Mouse (Mus musculus) stomach, postnatal 0 days (tissue): Measurements from ENCODE around the gene Trp53i11. TPM values are rescaled to one million over a fixed set of nuclear protein-coding genes. Genes with fewer than 3 reads are reported as not detected.

ENCODE experiments used
- ATAC-seq: fragments of 200-750 bp; cut with Nextera tagmentation; 2 replicates; pipeline ENCODE4 v1.8.0; 2017; ENCODE audit not compliant: low FRiP score, low TSS enrichment
- DNase-seq: peaks from one replicate; pipeline ENCODE4 v3.0.0-alpha.2; 2016; ENCODE audit warnings: low spot score
- H3K27ac ChIP-seq: fragments of 300-500 bp; sonication (generic); replicated peaks from 2 replicates; pipeline ENCODE4 v1.5.1; 2014; ENCODE audit warnings: mild to moderate bottlenecking, control low read depth
- H3K27me3 ChIP-seq: fragments of 300-500 bp; sonication (generic); 2 replicates; pipeline ENCODE4 v1.6.1; 2014; ENCODE audit warnings: low read length; ENCODE audit not compliant: control insufficient read depth, insufficient read depth
- H3K36me3 ChIP-seq: fragments of 300-500 bp; sonication (generic); 2 replicates; pipeline ENCODE4 v1.6.1; 2014; ENCODE audit warnings: low read length, mixed read lengths; ENCODE audit not compliant: control insufficient read depth, insufficient read depth
- H3K4me1 ChIP-seq: fragments of 300-500 bp; sonication (generic); replicated peaks from 2 replicates; pipeline ENCODE4 v1.6.1; 2014; ENCODE audit warnings: antibody characterized with exemption; ENCODE audit not compliant: control insufficient read depth, insufficient read depth
- H3K4me2 ChIP-seq: fragments of 300-500 bp; sonication (generic); replicated peaks from 2 replicates; pipeline ENCODE4 v1.6.1; 2014; ENCODE audit warnings: low read depth, mild to moderate bottlenecking, control low read depth, moderate library complexity
- H3K4me3 ChIP-seq: fragments of 300-500 bp; sonication (generic); 2 replicates; pipeline ENCODE4 v1.5.1; 2014; ENCODE audit warnings: low read depth, low read length, control low read depth
- H3K9ac ChIP-seq: fragments of 300-500 bp; sonication (generic); 2 replicates; pipeline ENCODE4 v1.6.1; 2014; ENCODE audit warnings: mild to moderate bottlenecking, low read length, control low read depth, mixed read lengths
- H3K9me3 ChIP-seq: fragments of 300-500 bp; sonication (generic); 2 replicates; pipeline ENCODE4 v1.6.1; 2016; ENCODE audit warnings: low read length; ENCODE audit not compliant: control insufficient read depth
- CTCF ChIP-seq: IDR thresholded peaks from 2 replicates; pipeline ENCODE4 v1.5.1; 2016; ENCODE audit warnings: antibody characterized with exemption, low read depth, mild to moderate bottlenecking, moderate library complexity
- EP300 ChIP-seq: optimal IDR thresholded peaks from 2 replicates; pipeline ENCODE3; 2016; ENCODE audit warnings: antibody characterized with exemption
- WGBS: fragments of 180-500 bp; shearing (Covaris S2); extraction: QIAGEN DNeasy Blood & Tissue Kit; methylation state at CpG from one replicate; pipeline ENCODE4 v1.1.7; 2014; 5-methylcytosine and 5-hydroxymethylcytosine counted together
- polyA plus RNA-seq: library from polyadenylated mRNA; unstranded; fragments of >200 nt; fragmentation: Nextera tagmentation; extraction: Ambion mirVana; gene quantifications from 2 replicates; pipeline ENCODE4 v1.2.1, GENCODE M21; 2015

The Trp53i11 gene
- polyA plus RNA-seq, 1 experiment from 2014 or later = 17.3 TPM

GRCm38 (mm10) chr2:93179603-93180002, 7.7 kb upstream of the Trp53i11 start:
- 78% methylated on average over 5 of the region's 5 CpGs for WGBS
- Histone ChIP-seq H3K27me3 (no peaks in the 10 kb centered on the region), H3K9ac (no peak overlapping the region), H3K27ac (no peak overlapping the region), H3K4me2 (no peak overlapping the region), H3K9me3 (no peaks in the 10 kb centered on the region), H3K36me3 (no peaks in the 10 kb centered on the region), H3K4me3 (no peak overlapping the region), H3K4me1 (no peaks in the 10 kb centered on the region; the same call in 1 of the 2 replicates)
- ATAC-seq (no peak), DNase-seq (no peak)
- TF ChIP-seq CTCF (no peak), EP300 (no peak)

GRCm38 (mm10) chr2:93180077-93180844, 7.1 kb upstream of the Trp53i11 start:
- H3K36me3 ChIP-seq = no peaks in the 10 kb centered on the region
- no peak overlapping the region for H3K27ac ChIP-seq
- DNase-seq (peak; percentile 38), ATAC-seq (no peak)
- no peak for TF ChIP-seq EP300
- no peak for TF ChIP-seq CTCF
- peak overlapping the region; percentile 49 for H3K4me2 ChIP-seq
- peak overlapping the region; percentile 41; the same call in 1 of the 2 replicates for H3K9ac ChIP-seq
- H3K4me1 ChIP-seq = no peaks in the 10 kb centered on the region; the same call in 1 of the 2 replicates
- no peaks in the 10 kb centered on the region for H3K9me3 ChIP-seq
- H3K4me3 ChIP-seq = peak overlapping the region; percentile 24
- 6% methylated on average over 41 of the region's 41 CpGs for WGBS
- no peaks in the 10 kb centered on the region for H3K27me3 ChIP-seq

GRCm38 (mm10) chr2:93182859-93183258, 4.5 kb upstream of the Trp53i11 start:
- Histone ChIP-seq H3K4me3 (no peak overlapping the region), H3K4me2 (no peak overlapping the region), H3K36me3 (no peaks in the 10 kb centered on the region), H3K9ac (no peak overlapping the region), H3K4me1 (no peaks in the 10 kb centered on the region; the same call in 1 of the 2 replicates), H3K27me3 (no peaks in the 10 kb centered on the region), H3K9me3 (no peaks in the 10 kb centered on the region), H3K27ac (no peak overlapping the region)
- no peak for ATAC-seq
- no peak for TF ChIP-seq CTCF
- TF ChIP-seq EP300 = no peak
- 69% methylated on average over 9 of the region's 11 CpGs for WGBS
- no peak for DNase-seq

GRCm38 (mm10) chr2:93188020-93188760, 842 bp downstream of the Trp53i11 start:
- ATAC-seq = no peak
- WGBS = under 1% methylated on average over 52 of the region's 53 CpGs
- peak overlapping the region; percentile 77 for H3K9ac ChIP-seq
- H3K36me3 ChIP-seq = no peaks in the 10 kb centered on the region
- peak; percentile 42 for DNase-seq
- H3K4me2 ChIP-seq = peak overlapping the region; percentile 100
- peak overlapping the region; percentile 77 for H3K4me3 ChIP-seq
- H3K27ac ChIP-seq = peak overlapping the region; percentile 83
- H3K4me1 ChIP-seq = 0 out of 2 replicates have a peak, but pooled peaks cover 8% of the 10 kb centered on the region
- no peaks in the 10 kb centered on the region for H3K9me3 ChIP-seq
- H3K27me3 ChIP-seq = no peaks in the 10 kb centered on the region
- TF ChIP-seq EP300 (no peak), CTCF (no peak)

GRCm38 (mm10) chr2:93188761-93189458, 1.6 kb downstream of the Trp53i11 start:
- H3K9me3 ChIP-seq = no peaks in the 10 kb centered on the region
- peak overlapping the region; percentile 100 for H3K4me2 ChIP-seq
- ATAC-seq (no peak), DNase-seq (peak; percentile 66)
- H3K36me3 ChIP-seq = no peaks in the 10 kb centered on the region
- 8% methylated on average over 19 of the region's 19 CpGs for WGBS
- H3K4me3 ChIP-seq = peak overlapping the region; percentile 77
- peak overlapping the region; percentile 77 for H3K9ac ChIP-seq
- H3K27ac ChIP-seq = peak overlapping the region; percentile 83
- 0 out of 2 replicates have a peak, but pooled peaks cover 8% of the 10 kb centered on the region for H3K4me1 ChIP-seq
- H3K27me3 ChIP-seq = no peaks in the 10 kb centered on the region
- TF ChIP-seq EP300 (no peak), CTCF (peak; percentile 63)
